Comparison of ENCODE assay signal across 8 mouse cellular contexts in genomic region chr8:117158135-117158761, GRCm38 (mm10). TPM values are rescaled to one million over a fixed set of nuclear protein-coding genes. Genes with fewer than 3 reads are reported as not detected.
DNase-seq lines count a peak whose midpoint lies in the region; ATAC-seq and TF ChIP-seq lines count a peak whose summit lies in the region.

Gene Gan (plus strand): TSS chr8:117158135.

- H3K4me1 ChIP-seq in CH12.LX (ENCODE audit: control insufficient read depth in 1 of 2, insufficient read depth in 2 of 2) = peaks cover 5 to 31% of the 10 kb centered on the region in 2 experiments
- H3K4me1 ChIP-seq in liver, postnatal 0 days (ENCODE audit: insufficient read depth) = peaks cover 16% of the 10 kb centered on the region
- H3K4me1 ChIP-seq in neural tube, embryonic 13.5 days (replicated peaks) = peaks cover 52% of the 10 kb centered on the region

- no peak within 1 kb of the TSS for H3K27ac ChIP-seq in CH12.LX (ENCODE audit: insufficient read depth, low read depth)
- H3K27ac ChIP-seq in liver, postnatal 0 days (ENCODE audit: low read depth) = peak within 1 kb of the TSS; percentile 91
- peak within 1 kb of the TSS; percentile 84 for H3K27ac ChIP-seq in neural tube, embryonic 13.5 days (replicated peaks)

- H3K36me3 ChIP-seq in CH12.LX (replicated peaks in 1 of 2; ENCODE audit: control insufficient read depth in 1 of 2, insufficient read depth in 1 of 2, low read length in 1 of 2) = peaks cover 0 to 6% of the 10 kb centered on the region in 2 experiments
- no peaks in the 10 kb centered on the region for H3K36me3 ChIP-seq in liver, postnatal 0 days (replicated peaks; ENCODE audit: insufficient read depth, low read length)
- H3K36me3 ChIP-seq in neural tube, embryonic 13.5 days = no peaks in the 10 kb centered on the region

- in situ Hi-C loops in CH12.LX (cut with MboI; ENCODE audit: low pct_ligation_motif_present, low pct_unique_long_range_greater_than_20kb, low sequenced_read_pairs) = loop anchor here (5.0 kb wide), 1 partner anchor 36 kb away; no protein-coding TSS in a partner anchor

- TF ChIP-seq CTCF in CH12.LX (conservative IDR thresholded peaks at IDR 0.05 in 1 of 2, IDR thresholded peaks at IDR 0.05 in 1 of 2; ENCODE audit: low read depth in 2 of 2, low read length in 2 of 2) = no peak
- no peak for TF ChIP-seq CTCF in liver, postnatal 0 days (IDR thresholded peaks at IDR 0.05; ENCODE audit: low read depth)

- H3K4me3 ChIP-seq in CH12.LX (replicated peaks in 1 of 3; ENCODE audit: low read depth in 2 of 3, low read length in 2 of 3, poor library complexity in 1 of 3) = peak within 1 kb of the TSS; percentile 82 to 99 (median 94)
- peak within 1 kb of the TSS; percentile 95 for H3K4me3 ChIP-seq in liver, postnatal 0 days (ENCODE audit: low read depth, low read length)
- H3K4me3 ChIP-seq in neural tube, embryonic 13.5 days = peak within 1 kb of the TSS; percentile 90

- no peak for TF ChIP-seq EP300 in CH12.LX (IDR thresholded peaks at IDR 0.05; ENCODE audit: low read length)
- no peak for TF ChIP-seq EP300 in liver, postnatal 0 days (IDR thresholded peaks at IDR 0.05; ENCODE audit: low read depth)

- TF ChIP-seq POLR2A in CH12.LX (IDR thresholded peaks at IDR 0.05; ENCODE audit: low read depth, low read length) = no peak

- dilution Hi-C loops in CH12.LX (cut with MboI; ENCODE audit: extremely low pct_ligation_motif_present, extremely low pct_unique_long_range_greater_than_20kb, low sequenced_read_pairs) = no loop called here

- no peak for DNase-seq in CH12.LX (ENCODE audit: extremely low read depth)
- peak; percentile 58 for DNase-seq in adrenal gland, postnatal 25 days
- DNase-seq in heart, postnatal 25 days (ENCODE audit: low spot score) = peak; percentile 15
- no peak for DNase-seq in layer of hippocampus, adult 18-20 months (ENCODE audit: low spot score in 2 of 2)
- peak; percentile 74 for DNase-seq in liver, postnatal 0 days
- peak; percentile 21 to 33 for DNase-seq in thymus, postnatal 10 days (ENCODE audit: low spot score in 2 of 2)

- H3K27me3 ChIP-seq in CH12.LX (replicated peaks) = no peaks in the 10 kb centered on the region
- H3K27me3 ChIP-seq in liver, postnatal 0 days (ENCODE audit: insufficient read depth, low read length) = no peaks in the 10 kb centered on the region
- no peaks in the 10 kb centered on the region for H3K27me3 ChIP-seq in neural tube, embryonic 13.5 days

- no peaks in the 10 kb centered on the region for H3K9me3 ChIP-seq in CH12.LX (replicated peaks; ENCODE audit: low read length)
- no peaks in the 10 kb centered on the region for H3K9me3 ChIP-seq in liver, postnatal 0 days (ENCODE audit: low read length)
- no peaks in the 10 kb centered on the region for H3K9me3 ChIP-seq in neural tube, embryonic 13.5 days

- no peak for TF ChIP-seq RAD21 in CH12.LX (IDR thresholded peaks at IDR 0.05; ENCODE audit: low read depth, low read length)

- peak; percentile 81 for ATAC-seq in erythroblast, adult 5-6 weeks (replicated peaks; ENCODE audit: low FRiP score, poor library complexity, severe bottlenecking)
- ATAC-seq in liver, postnatal 0 days = peak; percentile 73
- peak; percentile 77 for ATAC-seq in neural tube, embryonic 13.5 days (ENCODE audit: low read depth)

- intact Hi-C loops in heart, postnatal 25 days (cut with DNase I) = loop anchor here (10.0 kb wide), 1 partner anchor 233 kb away; the partner anchor contains the start of genes Cenpn and Cmc2

- H3K4me2 ChIP-seq in CH12.LX (ENCODE audit: insufficient read depth, low read depth, poor library complexity, severe bottlenecking) = peak within 1 kb of the TSS; percentile 80
- H3K4me2 ChIP-seq in liver, postnatal 0 days (ENCODE audit: low read depth, low read length) = peak within 1 kb of the TSS; percentile 95
- H3K4me2 ChIP-seq in neural tube, embryonic 13.5 days = peak within 1 kb of the TSS; percentile 90

- 2% methylated on average over 49 of the region's 65 CpGs for WGBS in liver, postnatal 0 days (ENCODE audit: insufficient replicate concordance)
- WGBS in neural tube, embryonic 13.5 days = under 1% methylated on average over 57 of the region's 65 CpGs

- peak within 1 kb of the TSS; percentile 88 for H3K9ac ChIP-seq in CH12.LX (ENCODE audit: insufficient read depth, low read depth)
- peak within 1 kb of the TSS; percentile 78 for H3K9ac ChIP-seq in liver, postnatal 0 days (replicated peaks)
- peak within 1 kb of the TSS; percentile 92 for H3K9ac ChIP-seq in neural tube, embryonic 13.5 days

- no peaks in the 10 kb centered on the region for H3K79me2 ChIP-seq in CH12.LX (replicated peaks; ENCODE audit: control insufficient read depth, extremely low read depth, insufficient read depth, poor library complexity, severe bottlenecking)

TF ChIP-seq in CH12.LX, 34 proteins besides CTCF, POLR2A, EP300 and RAD21:
- TF ChIP-seq ZNF384 (IDR thresholded peaks at IDR 0.05; ENCODE audit: low read depth, low read length) = no peak
- TF ChIP-seq USF2 (conservative IDR thresholded peaks at IDR 0.05; ENCODE audit: low read depth, low read length) = no peak
- peak; percentile 1; the same call in 1 of the 2 replicates for TF ChIP-seq MAX (IDR thresholded peaks at IDR 0.05; ENCODE audit: low read length)
- TF ChIP-seq KAT2A (IDR thresholded peaks at IDR 0.05; ENCODE audit: insufficient replicate concordance, low read length) = 0 out of 2 replicates have a peak, but pooled peaks have one; percentile 3
- 0 out of 2 replicates have a peak, but pooled peaks have one; percentile 21 for TF ChIP-seq MXI1 (IDR thresholded peaks at IDR 0.05; ENCODE audit: low read depth, low read length)

RNA-seq across cellular contexts. Expression of gene Gan, which starts in this region (rescaled TPM):
- total RNA-seq in CH12.LX (2012; rRNA removed) (2.9 and 3.2 TPM in 2 replicates), CH12.LX (2014; rRNA removed) (1.5 and 1.7 TPM in 2 replicates)
- polyA plus RNA-seq in CH12.LX (2012; ENCODE audit: insufficient read length, low read depth) = 2.5 and 2.8 TPM in 2 replicates
- total RNA-seq in adrenal gland, postnatal 25 days (2021) = 9.4 and 13.3 TPM in 2 replicates
- 18.1 and 25.9 TPM in 2 replicates for total RNA-seq in erythroblast, adult 5-6 weeks (2015; ENCODE audit: low replicate concordance)
- 29.7 and 31.4 TPM in 2 replicates for total RNA-seq in erythroblast, adult 5-6 weeks (2017; ENCODE audit: low replicate concordance)
- total RNA-seq in heart, postnatal 25 days (2021) = 1 to 10 TPM; 4.2 to 5.3 TPM
- 10 to 100 TPM; 18.5 to 19.4 TPM for total RNA-seq in layer of hippocampus, adult 18-20 months (2021)
- 0.60 and 0.62 TPM in 2 replicates for polyA plus RNA-seq in liver, postnatal 0 days (2015; fragmentation: Nextera tagmentation; extraction: Ambion mirVana)
- 2.4 and 2.6 TPM in 2 replicates for polyA plus RNA-seq in neural tube, embryonic 13.5 days (2015; fragmentation: Nextera tagmentation; extraction: Ambion mirVana)

Comparison
In these comparisons a context has a peak if more than half of its experiments do, and no peak if none do; other contexts are left out.
1. Peak in DNase-seq, ATAC-seq, H3K4me3 ChIP-seq, H3K27ac ChIP-seq, H3K9ac ChIP-seq and H3K4me2 ChIP-seq in liver, postnatal 0 days; RNA of the gene not detected or under 1 TPM.
2. DNase-seq: peak in adrenal gland, postnatal 25 days (single experiment), heart, postnatal 25 days (single experiment) and thymus, postnatal 10 days (2 of 2); none in CH12.LX (single experiment) and layer of hippocampus, adult 18-20 months (0 of 2).
3. Peak in every context shown above with its lines, with median percentiles within 50 percentile points of each other: H3K4me2 ChIP-seq, H3K4me3 ChIP-seq, H3K9ac ChIP-seq and ATAC-seq.